Mouse (Mus musculus) neural tube, embryonic 11.5 days (tissue): ENCODE data around the gene Fmn2. TPM values are rescaled to one million over a fixed set of nuclear protein-coding genes. Genes with fewer than 3 reads are reported as not detected.

Source experiments
- ATAC-seq: fragments of 200-750 bp; cut with Nextera tagmentation; 2 replicates; pipeline ENCODE4 v1.8.0; 2017; ENCODE audit warnings: moderate number of reproducible peaks, mild to moderate bottlenecking, moderate TSS enrichment, moderate library complexity; ENCODE audit not compliant: insufficient read depth, low FRiP score, low TSS enrichment
- DNase-seq: peaks from one replicate; pipeline ENCODE4 v3.0.0-alpha.2; 2015; ENCODE audit warnings: low spot score
- H3K27ac ChIP-seq: fragments of 300-500 bp; sonication (generic); 2 replicates; pipeline ENCODE4 v1.5.1; 2014; ENCODE audit warnings: low read depth, mild to moderate bottlenecking, low read length
- H3K27me3 ChIP-seq: fragments of 300-500 bp; sonication (generic); 2 replicates; pipeline ENCODE4 v1.6.1; 2014; ENCODE audit warnings: mild to moderate bottlenecking, low read length, mixed read lengths; ENCODE audit not compliant: control insufficient read depth, insufficient read depth
- H3K36me3 ChIP-seq: fragments of 300-500 bp; sonication (generic); 2 replicates; pipeline ENCODE4 v1.6.1; 2014; ENCODE audit warnings: mild to moderate bottlenecking, low read length, moderate library complexity, mixed read lengths; ENCODE audit not compliant: control insufficient read depth, insufficient read depth
- H3K4me1 ChIP-seq: fragments of 300-500 bp; sonication (generic); 2 replicates; pipeline ENCODE4 v1.6.1; 2014; ENCODE audit warnings: low read length, mixed read lengths; ENCODE audit not compliant: control insufficient read depth, insufficient read depth
- H3K4me2 ChIP-seq: fragments of 300-500 bp; sonication (generic); 2 replicates; pipeline ENCODE4 v1.6.1; 2014; ENCODE audit warnings: low read depth, mild to moderate bottlenecking, moderate library complexity
- H3K4me3 ChIP-seq: fragments of 300-500 bp; sonication (generic); 2 replicates; pipeline ENCODE4 v1.5.1; 2014; ENCODE audit warnings: low read depth, low read length
- H3K9ac ChIP-seq: fragments of 300-500 bp; sonication (generic); 2 replicates; pipeline ENCODE4 v1.6.1; 2014; ENCODE audit warnings: mild to moderate bottlenecking, low read length
- H3K9me3 ChIP-seq: fragments of 300-500 bp; sonication (generic); 2 replicates; pipeline ENCODE4 v1.6.1; 2016; ENCODE audit warnings: low read length; ENCODE audit not compliant: control insufficient read depth
- WGBS: fragments of 180-500 bp; shearing (Covaris S2); extraction: QIAGEN DNeasy Blood & Tissue Kit; methylation state at CpG from one replicate; pipeline ENCODE4 v1.1.7; 2014; 5-methylcytosine and 5-hydroxymethylcytosine counted together
- polyA plus RNA-seq: library from polyadenylated mRNA; unstranded; fragments of >200 nt; fragmentation: Nextera tagmentation; extraction: Ambion mirVana; gene quantifications from 2 replicates; pipeline ENCODE4 v1.2.1, GENCODE M21; 2014

The Fmn2 gene
- polyA plus RNA-seq, 1 experiment from 2014 or later, result 7.4 TPM

DNA sequence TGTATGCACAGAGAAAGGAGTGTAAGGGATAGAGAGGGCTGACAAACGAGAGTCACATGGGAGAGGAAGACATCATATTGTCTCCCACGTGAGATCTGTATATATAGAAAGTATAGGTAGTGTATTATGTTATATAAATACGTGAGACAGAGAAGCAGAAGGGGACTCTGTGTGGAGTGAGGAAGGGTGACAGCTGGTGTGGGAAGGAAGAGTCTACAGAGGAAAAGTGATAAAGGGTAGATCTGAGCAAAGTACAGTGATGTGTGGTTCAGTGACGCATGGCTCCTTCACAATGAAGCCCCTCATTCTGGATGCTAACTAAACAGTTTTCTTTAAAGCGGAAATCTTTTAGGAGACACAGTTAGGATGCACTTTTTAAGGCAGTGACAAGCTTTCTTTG lies 46.7 kb downstream of the Fmn2 start:
- no peak overlapping the region for H3K27ac ChIP-seq
- no peak overlapping the region for H3K4me2 ChIP-seq
- H3K27me3 ChIP-seq, result no peaks in the 10 kb centered on the region
- ATAC-seq, result no peak
- H3K9ac ChIP-seq, result no peak overlapping the region
- no peaks in the 10 kb centered on the region for H3K9me3 ChIP-seq
- H3K4me3 ChIP-seq, result no peak overlapping the region
- no peaks in the 10 kb centered on the region for H3K4me1 ChIP-seq
- 90% methylated on average over 5 of the region's 5 CpGs for whole genome bisulfite sequencing
- no peak for DNase-seq
- no peaks in the 10 kb centered on the region; the same call in 1 of the 2 replicates for H3K36me3 ChIP-seq

GRCm38 (mm10) chr1:174553272-174554007 lies 51.8 kb downstream of the Fmn2 start:
- 39% methylated on average over 2 of the region's 2 CpGs for WGBS
- Histone ChIP-seq H3K36me3 (no peaks in the 10 kb centered on the region), H3K9me3 (no peaks in the 10 kb centered on the region), H3K4me2 (no peak overlapping the region), H3K4me1 (no peaks in the 10 kb centered on the region), H3K27me3 (no peaks in the 10 kb centered on the region), H3K9ac (no peak overlapping the region), H3K27ac (no peak overlapping the region), H3K4me3 (no peak overlapping the region)
- DNase-seq, result peak; percentile 64
- no peak for ATAC-seq

DNA sequence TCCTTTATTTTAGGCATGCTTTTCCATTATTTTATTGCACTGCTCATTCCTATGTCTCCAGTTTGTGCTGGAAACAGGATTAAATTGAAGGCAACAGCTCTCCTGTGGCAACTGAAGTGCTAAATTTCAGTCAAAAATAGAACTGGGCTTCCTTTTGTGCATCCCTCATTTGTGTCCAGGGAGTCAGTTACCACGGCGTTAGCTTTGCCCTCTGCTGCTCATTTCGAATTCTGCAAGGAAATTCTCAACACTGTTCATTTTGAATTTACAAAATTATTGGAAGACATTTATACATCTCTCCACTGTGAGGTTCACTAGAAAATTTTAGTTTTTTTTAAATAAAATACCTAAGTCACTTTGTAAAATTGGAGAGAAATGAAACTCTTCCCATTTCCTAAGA lies 53.8 kb downstream of the Fmn2 start:
- 79% methylated on average over 3 of the region's 3 CpGs for WGBS
- no peaks in the 10 kb centered on the region for H3K9me3 ChIP-seq
- H3K27me3 ChIP-seq, result no peaks in the 10 kb centered on the region
- H3K4me1 ChIP-seq, result no peaks in the 10 kb centered on the region
- H3K36me3 ChIP-seq, result no peaks in the 10 kb centered on the region
- no peak overlapping the region for H3K4me3 ChIP-seq
- no peak overlapping the region for H3K27ac ChIP-seq
- H3K9ac ChIP-seq, result no peak overlapping the region
- DNase-seq (no peak), ATAC-seq (no peak)
- H3K4me2 ChIP-seq, result no peak overlapping the region

DNA sequence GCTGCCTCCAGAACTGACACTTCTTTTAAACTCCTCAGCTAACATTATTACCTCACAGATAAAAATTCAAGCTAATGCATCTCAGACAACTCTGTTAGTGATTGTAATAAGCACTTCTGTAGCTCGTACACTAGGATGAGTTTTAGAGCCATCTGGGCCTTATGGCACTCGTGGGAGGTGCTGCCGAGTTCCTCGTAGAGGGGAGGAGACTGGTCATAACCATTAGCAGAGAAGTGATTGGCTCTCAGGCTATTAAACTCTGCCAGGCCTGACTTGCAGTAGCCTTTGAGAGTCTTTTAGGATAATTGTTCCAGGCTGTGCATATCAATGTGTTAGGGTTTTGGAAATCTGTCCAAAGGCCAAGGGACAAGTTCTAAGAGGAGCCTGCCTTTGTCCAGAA lies 55.6 kb downstream of the Fmn2 start:
- Histone ChIP-seq H3K4me3 (no peak overlapping the region), H3K27me3 (no peaks in the 10 kb centered on the region), H3K36me3 (no peaks in the 10 kb centered on the region), H3K4me2 (no peak overlapping the region), H3K27ac (no peak overlapping the region), H3K4me1 (no peaks in the 10 kb centered on the region), H3K9me3 (no peaks in the 10 kb centered on the region), H3K9ac (no peak overlapping the region)
- DNase-seq (no peak), ATAC-seq (no peak)
- WGBS, result 41% methylated on average over 4 of the region's 4 CpGs

GRCm38 (mm10) chr1:174557841-174558240 lies 56.2 kb downstream of the Fmn2 start:
- no peaks in the 10 kb centered on the region for H3K4me1 ChIP-seq
- H3K27me3 ChIP-seq, result no peaks in the 10 kb centered on the region
- H3K9me3 ChIP-seq, result no peaks in the 10 kb centered on the region
- no peak for DNase-seq
- H3K4me2 ChIP-seq, result no peak overlapping the region
- H3K9ac ChIP-seq, result no peak overlapping the region
- H3K36me3 ChIP-seq, result no peaks in the 10 kb centered on the region
- 80% methylated on average over 3 of the region's 3 CpGs for WGBS
- no peak overlapping the region for H3K27ac ChIP-seq
- H3K4me3 ChIP-seq, result no peak overlapping the region
- no peak for ATAC-seq

GRCm38 (mm10) chr1:174558488-174558887 lies 56.9 kb downstream of the Fmn2 start:
- no peaks in the 10 kb centered on the region for H3K27me3 ChIP-seq
- H3K4me3 ChIP-seq, result no peak overlapping the region
- H3K9me3 ChIP-seq, result no peaks in the 10 kb centered on the region
- no peaks in the 10 kb centered on the region for H3K36me3 ChIP-seq
- H3K4me1 ChIP-seq, result no peaks in the 10 kb centered on the region
- H3K27ac ChIP-seq, result no peak overlapping the region
- DNase-seq, result no peak
- no peak for ATAC-seq
- no peak overlapping the region for H3K4me2 ChIP-seq
- no peak overlapping the region for H3K9ac ChIP-seq
- WGBS, result 93% methylated on average over 2 of the region's 2 CpGs

GRCm38 (mm10) chr1:174564561-174564960 lies 62.9 kb downstream of the Fmn2 start:
- no peak for DNase-seq
- H3K9me3 ChIP-seq, result no peaks in the 10 kb centered on the region
- H3K36me3 ChIP-seq, result no peaks in the 10 kb centered on the region
- 92% methylated on average over 6 of the region's 6 CpGs for WGBS
- no peak overlapping the region for H3K4me2 ChIP-seq
- no peaks in the 10 kb centered on the region for H3K27me3 ChIP-seq
- H3K9ac ChIP-seq, result no peak overlapping the region
- H3K4me1 ChIP-seq, result no peaks in the 10 kb centered on the region
- no peak for ATAC-seq
- no peak overlapping the region for H3K27ac ChIP-seq
- H3K4me3 ChIP-seq, result no peak overlapping the region

GRCm38 (mm10) chr1:174568609-174569008 lies 67.0 kb downstream of the Fmn2 start:
- Histone ChIP-seq H3K36me3 (no peaks in the 10 kb centered on the region), H3K4me3 (no peak overlapping the region), H3K4me1 (no peaks in the 10 kb centered on the region), H3K4me2 (no peak overlapping the region), H3K9me3 (no peaks in the 10 kb centered on the region), H3K27ac (no peak overlapping the region), H3K27me3 (no peaks in the 10 kb centered on the region), H3K9ac (no peak overlapping the region)
- no peak for ATAC-seq
- no peak for DNase-seq
- WGBS, result 92% methylated on average over 3 of the region's 3 CpGs

DNA sequence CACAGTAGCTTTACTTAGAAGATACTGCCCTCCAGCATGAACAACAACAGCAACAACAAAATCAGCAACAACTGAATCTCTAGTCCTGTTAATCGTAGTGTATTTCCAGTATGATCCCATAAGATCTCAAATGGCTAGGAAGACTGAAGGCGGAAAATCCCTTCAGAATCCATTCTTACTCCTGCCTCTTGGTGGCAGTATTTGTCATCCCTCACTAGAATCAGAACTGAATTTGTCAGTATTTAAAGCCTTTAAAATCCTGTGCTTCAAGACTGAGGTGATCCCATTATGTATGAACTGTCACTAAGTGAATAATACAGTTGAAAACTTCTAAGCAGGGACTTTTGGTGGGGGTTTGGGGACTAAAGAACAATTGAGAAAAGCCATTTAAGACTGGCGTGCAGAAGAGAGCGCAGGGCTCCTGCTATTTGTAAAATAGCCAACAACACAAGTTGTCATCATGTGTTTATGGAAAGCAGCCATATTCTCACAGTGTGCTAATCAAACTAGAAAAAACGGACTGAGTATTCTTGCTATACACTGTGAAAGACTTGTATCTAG lies 90.9 kb downstream of the Fmn2 start:
- Histone ChIP-seq H3K4me3 (no peak overlapping the region), H3K9ac (no peak overlapping the region), H3K9me3 (no peaks in the 10 kb centered on the region), H3K27ac (no peak overlapping the region), H3K4me1 (no peaks in the 10 kb centered on the region), H3K27me3 (no peaks in the 10 kb centered on the region), H3K4me2 (no peak overlapping the region), H3K36me3 (no peaks in the 10 kb centered on the region)
- DNase-seq (no peak), ATAC-seq (no peak)
- WGBS, result 80% methylated on average over 5 of the region's 5 CpGs
